Mouse (Mus musculus) embryo, embryonic 9.5 days (tissue): ENCODE measurements around the gene Tspan7.

Experiments used
- DNase-seq: peaks from one replicate; pipeline ENCODE4 v3.0.0-alpha.2; 2017; ENCODE audit errors: extremely low spot score

Tspan7 gene

GRCm38 (mm10) chrX:10549708-10550107, 64.8 kb downstream of the Tspan7 start:
- DNase-seq: no peak

DNA sequence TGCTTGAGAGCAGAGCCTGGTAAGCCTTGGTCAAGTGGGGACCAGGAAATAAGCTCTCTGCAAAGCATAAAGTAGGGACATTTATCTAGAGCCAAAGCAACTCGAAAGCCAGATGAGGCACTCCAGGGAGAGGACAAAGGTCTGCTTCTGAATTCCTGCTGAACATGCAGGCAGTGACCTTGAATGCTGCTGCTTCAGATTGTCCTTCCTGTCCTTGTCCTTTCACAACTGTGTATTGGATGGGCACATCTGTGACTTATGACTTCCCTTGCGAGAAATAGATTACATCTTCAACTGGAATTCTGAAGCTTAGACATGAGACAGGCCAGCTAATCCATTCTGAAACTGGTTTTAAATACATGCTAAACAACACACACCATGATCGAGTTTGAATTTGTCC, 71.9 kb downstream of the Tspan7 start:
- DNase-seq: no peak

DNA sequence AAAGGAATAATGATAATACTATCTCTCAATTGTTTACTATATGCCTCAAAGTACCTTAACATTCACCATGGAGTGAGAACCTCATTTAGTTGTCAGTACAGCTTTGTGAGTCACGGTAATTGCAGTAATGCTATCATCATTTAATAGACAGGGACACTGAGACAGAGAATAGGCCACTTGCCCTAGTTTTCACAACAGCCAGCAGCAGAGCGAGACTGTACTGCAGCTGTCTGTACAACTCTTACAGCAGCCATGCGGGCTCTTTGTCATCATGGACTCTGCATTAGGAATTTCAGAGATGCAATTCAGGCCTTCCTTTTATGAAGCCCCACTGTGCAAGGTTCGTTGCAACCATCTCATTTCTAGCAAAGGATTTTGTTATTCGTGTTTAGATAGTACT, 72.6 kb downstream of the Tspan7 start:
- DNase-seq: no peak

- DNase-seq: no peak
Measured at GRCm38 (mm10) chrX:10558625-10559024, 73.7 kb downstream of the Tspan7 start.

- no peak for DNase-seq
Measured at GRCm38 (mm10) chrX:10565811-10566210, 80.9 kb downstream of the Tspan7 start.

DNA sequence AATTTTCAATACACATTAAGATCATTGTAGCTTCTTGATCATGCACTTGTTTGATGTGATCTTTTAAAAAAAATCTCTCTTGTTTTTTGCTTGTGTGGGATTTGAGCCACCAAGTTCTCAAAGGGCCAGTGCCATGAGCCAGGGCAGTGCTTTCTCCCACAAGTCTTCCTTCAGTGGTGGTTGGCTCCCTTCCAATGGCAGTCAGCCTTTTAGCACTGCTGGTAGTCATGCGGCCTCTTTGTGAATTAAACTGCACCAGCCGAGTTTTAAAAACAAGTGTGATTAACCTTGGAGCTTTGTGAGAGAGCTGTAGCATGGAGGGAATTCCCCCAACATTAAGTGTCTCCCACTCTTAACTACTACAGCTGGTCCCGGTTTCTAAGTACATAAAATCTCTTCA, 89.6 kb downstream of the Tspan7 start:
- no peak for DNase-seq

DNA sequence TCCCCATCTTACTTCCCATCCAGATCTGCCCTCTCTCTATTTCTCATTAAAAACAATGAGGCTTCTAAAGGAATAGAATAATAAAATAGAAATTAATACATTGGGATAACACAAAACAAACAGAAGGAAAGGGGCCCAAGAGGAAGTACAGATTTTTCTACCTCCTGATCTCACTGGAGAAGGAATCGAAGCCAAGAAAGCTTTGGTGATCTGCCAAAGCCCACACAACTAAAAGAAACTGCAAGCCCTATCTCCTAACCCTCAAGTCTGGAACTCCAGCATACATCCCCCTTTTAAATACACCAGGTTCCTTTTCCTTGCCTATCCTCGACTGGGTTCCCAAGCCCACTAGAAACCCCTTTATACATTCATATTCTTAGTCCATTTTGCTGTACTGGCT, 90.4 kb downstream of the Tspan7 start:
- no peak for DNase-seq

DNA sequence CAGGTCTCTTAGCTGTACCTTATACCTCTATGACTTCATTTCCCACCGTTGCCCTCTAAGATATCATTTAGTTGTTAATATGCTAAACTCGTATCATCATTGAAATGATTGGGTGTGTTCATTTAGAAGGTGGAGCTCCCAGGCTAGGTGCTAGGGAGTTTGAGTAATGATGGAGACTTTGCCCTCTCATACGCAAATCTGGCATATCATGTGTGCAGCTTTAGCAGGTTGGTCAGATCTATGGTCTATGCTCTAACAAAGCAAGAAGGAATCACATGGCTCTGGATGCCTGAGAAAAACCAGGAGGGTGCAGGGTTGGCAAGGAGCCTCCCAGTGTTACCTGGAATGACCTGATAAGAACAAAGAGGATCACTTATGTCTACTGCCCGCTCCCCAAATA, 91.4 kb downstream of the Tspan7 start:
- no peak for DNase-seq

- DNase-seq: peak; percentile 14
Measured at GRCm38 (mm10) chrX:10577356-10577755, 92.4 kb downstream of the Tspan7 start.

DNA sequence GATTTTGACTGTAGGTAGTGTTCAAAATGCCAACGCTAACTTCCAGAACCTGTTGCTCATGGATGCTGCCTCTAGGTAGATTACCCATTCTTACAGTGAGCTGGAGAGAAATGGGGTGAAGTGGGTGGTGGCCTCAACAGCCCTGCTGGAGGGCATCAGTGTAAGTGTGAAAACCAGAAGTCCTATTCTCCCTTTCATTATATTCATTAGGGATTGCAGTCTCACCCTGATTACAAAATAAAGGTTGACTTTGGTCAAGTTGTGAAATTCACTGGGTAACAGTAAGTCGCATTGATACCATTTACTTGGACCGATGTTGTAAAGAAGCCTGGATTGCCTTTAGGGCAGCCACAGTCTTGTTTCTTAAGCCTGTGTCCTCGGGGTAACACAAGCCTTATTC, 97.8 kb downstream of the Tspan7 start:
- no peak for DNase-seq

GRCm38 (mm10) chrX:10592244-10592643, 107.3 kb downstream of the Tspan7 start:
- DNase-seq: no peak

GRCm38 (mm10) chrX:10593561-10593960, 108.6 kb downstream of the Tspan7 start:
- DNase-seq: no peak

DNA sequence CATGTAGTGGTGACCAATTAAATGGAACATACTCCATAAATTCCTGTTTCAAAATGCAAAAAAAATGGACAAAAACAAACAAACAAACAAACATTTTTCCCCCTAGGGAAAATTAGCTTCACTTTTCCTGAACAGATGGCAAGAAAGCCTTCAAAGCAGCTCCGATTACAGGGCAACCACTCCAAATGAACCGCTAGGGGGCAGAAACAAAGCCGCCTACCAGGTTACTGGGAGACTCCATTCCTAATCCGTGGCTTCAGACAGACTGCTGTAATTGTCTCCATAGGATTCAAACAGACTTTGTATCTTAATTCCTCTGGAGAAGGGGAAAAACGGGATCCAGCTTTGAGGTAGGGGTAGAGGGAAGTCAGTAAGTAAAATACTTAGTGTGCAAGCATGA, 132.2 kb downstream of the Tspan7 start:
- peak; percentile 10 for DNase-seq

- no peak for DNase-seq
Measured at GRCm38 (mm10) chrX:10641062-10641461, 156.1 kb downstream of the Tspan7 start.
